Mouse (Mus musculus) gonadal fat pad, adult 2 months (tissue): ENCODE data around the gene Henmt1. TPM values are rescaled to one million over a fixed set of nuclear protein-coding genes. Genes with fewer than 3 reads are reported as not detected.

Experiments used
- DNase-seq: peaks from one replicate; pipeline ENCODE4 v3.0.0-alpha.2; 2012; ENCODE audit warnings: low read depth
- polyA plus RNA-seq: library from polyadenylated mRNA; depleted of rRNA; stranded (reverse); fragments of >200 nt; gene quantifications from 2 replicates; pipeline ENCODE4 v1.2.3, GENCODE M21; 2012; rRNA removed

Henmt1 gene
- 0.49 and 0.65 TPM in 2 replicates for polyA plus RNA-seq

GRCm38 (mm10) chr3:108939573-108939972, at the start of gene Henmt1:
Gene Henmt1 (plus strand): TSS chr3:108939873.
- no peak for DNase-seq

GRCm38 (mm10) chr3:108889908-108890307, 49.8 kb upstream of the Henmt1 start, which contains the start of gene Fndc7:
Gene Fndc7 (minus strand): TSS chr3:108890008.
- DNase-seq: no peak

- no peak for DNase-seq
These were observed 47.6 kb upstream of the Henmt1 start for GRCm38 (mm10) chr3:108892080-108892479.

GRCm38 (mm10) chr3:108892914-108893313, 46.8 kb upstream of the Henmt1 start:
- peak; percentile 51 for DNase-seq

- DNase-seq: no peak
These were observed 41.0 kb upstream of the Henmt1 start for GRCm38 (mm10) chr3:108898640-108899039.

GRCm38 (mm10) chr3:108900147-108900546, 39.5 kb upstream of the Henmt1 start:
- DNase-seq: no peak

GRCm38 (mm10) chr3:108900681-108901080, 39.0 kb upstream of the Henmt1 start:
- no peak for DNase-seq

GRCm38 (mm10) chr3:108902038-108902437, 37.6 kb upstream of the Henmt1 start:
- no peak for DNase-seq

GRCm38 (mm10) chr3:108902934-108903333, 36.7 kb upstream of the Henmt1 start:
- DNase-seq: no peak

GRCm38 (mm10) chr3:108910303-108911080, 29.2 kb upstream of the Henmt1 start:
- no peak for DNase-seq

- no peak for DNase-seq
These were observed 28.6 kb upstream of the Henmt1 start for GRCm38 (mm10) chr3:108911081-108911547.

- DNase-seq: peak; percentile 59
These were observed 27.9 kb upstream of the Henmt1 start, which contains the start of gene Prpf38b for GRCm38 (mm10) chr3:108911548-108912413. Gene Prpf38b (minus strand): TSS chr3:108911727.

- no peak for DNase-seq
These were observed 23.7 kb upstream of the Henmt1 start for GRCm38 (mm10) chr3:108915999-108916398.

GRCm38 (mm10) chr3:108916857-108917256, 22.8 kb upstream of the Henmt1 start:
- DNase-seq: no peak

GRCm38 (mm10) chr3:108917986-108918385, 21.7 kb upstream of the Henmt1 start:
- no peak for DNase-seq

GRCm38 (mm10) chr3:108918852-108919251, 20.8 kb upstream of the Henmt1 start:
- DNase-seq: no peak

- no peak for DNase-seq
These were observed 19.1 kb upstream of the Henmt1 start for GRCm38 (mm10) chr3:108920442-108921070.

GRCm38 (mm10) chr3:108921822-108922221, 17.9 kb upstream of the Henmt1 start:
- no peak for DNase-seq

- DNase-seq: no peak
These were observed 14.0 kb upstream of the Henmt1 start for GRCm38 (mm10) chr3:108925677-108926076.

- no peak for DNase-seq
These were observed 13.4 kb upstream of the Henmt1 start for GRCm38 (mm10) chr3:108926308-108926707.

GRCm38 (mm10) chr3:108933557-108933956, 6.1 kb upstream of the Henmt1 start:
- DNase-seq: no peak

- DNase-seq: no peak
These were observed 982 bp upstream of the Henmt1 start for GRCm38 (mm10) chr3:108938691-108939090.
